Mouse (Mus musculus) brain, embryonic 14.5 days (tissue): ENCODE measurements around the gene Slc22a15.

Experiments used
- CTCF ChIP-seq: fragments of 200-500 bp; IDR thresholded peaks from 2 replicates; pipeline ENCODE4 v1.5.1; 2012; ENCODE audit warnings: inconsistent platforms, mild to moderate bottlenecking, moderate library complexity, borderline replicate concordance; ENCODE audit not compliant: insufficient read depth, insufficient read length; ENCODE audit errors: extremely low read depth
- POLR2A ChIP-seq: fragments of 200-500 bp; IDR thresholded peaks from 2 replicates; pipeline ENCODE4 v1.6.1; 2012; ENCODE audit warnings: mild to moderate bottlenecking, inconsistent platforms, borderline replicate concordance; ENCODE audit not compliant: poor library complexity, insufficient read depth, insufficient read length, severe bottlenecking; ENCODE audit errors: extremely low read depth

GRCm38 (mm10) chr3:101918526-101918925, 5.7 kb downstream of the Slc22a15 start:
- TF ChIP-seq CTCF (no peak), POLR2A (no peak)
